Mouse (Mus musculus) brain, embryonic 14.5 days (tissue): ENCODE results near the gene 2610044O15Rik8.

Experiments used
- CTCF ChIP-seq: fragments of 200-500 bp; IDR thresholded peaks from 2 replicates; pipeline ENCODE4 v1.5.1; 2012; ENCODE audit warnings: inconsistent platforms, mild to moderate bottlenecking, moderate library complexity, borderline replicate concordance; ENCODE audit not compliant: insufficient read depth, insufficient read length; ENCODE audit errors: extremely low read depth
- POLR2A ChIP-seq: fragments of 200-500 bp; IDR thresholded peaks from 2 replicates; pipeline ENCODE4 v1.6.1; 2012; ENCODE audit warnings: mild to moderate bottlenecking, inconsistent platforms, borderline replicate concordance; ENCODE audit not compliant: poor library complexity, insufficient read depth, insufficient read length, severe bottlenecking; ENCODE audit errors: extremely low read depth

DNA sequence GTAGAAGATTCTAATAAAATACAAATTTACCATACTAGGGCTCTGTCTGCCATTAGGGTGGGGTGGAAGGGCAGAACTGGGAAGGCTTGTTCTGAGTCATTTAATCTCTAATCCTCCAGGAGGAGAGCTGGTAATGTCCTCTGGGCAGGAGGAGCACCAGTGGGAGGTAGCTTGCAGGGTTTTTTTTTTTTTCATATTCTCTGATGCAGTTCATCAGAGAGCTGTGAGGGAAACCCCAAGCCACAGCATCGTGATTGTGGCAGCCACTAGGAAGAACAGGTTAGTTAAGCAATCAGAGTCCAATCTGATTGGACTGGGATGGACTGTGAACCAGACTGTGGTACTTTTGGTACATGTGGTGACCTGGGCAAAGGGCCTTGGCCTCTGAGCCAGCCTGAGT, 31.7 kb upstream of the 2610044O15Rik8 start:
- TF ChIP-seq CTCF = no peak
- no peak for TF ChIP-seq POLR2A
